Mouse (Mus musculus): ENCODE measurements around the gene Ccdc149. TPM values are rescaled to one million over a fixed set of nuclear protein-coding genes. Genes with fewer than 3 reads are reported as not detected.

Ccdc149 gene
- total RNA-seq, 1 experiment from 2014 or later: not detected

GRCm38 (mm10) chr5:52390381-52390780, 80.9 kb downstream of the Ccdc149 start:
- no peak for ATAC-seq (replicated peaks; ENCODE audit: insufficient number of reproducible peaks, low FRiP score, low TSS enrichment, poor library complexity, severe bottlenecking)

GRCm38 (mm10) chr5:52388092-52388749, 83.1 kb downstream of the Ccdc149 start:
- ATAC-seq (replicated peaks; ENCODE audit: insufficient number of reproducible peaks, low FRiP score, low TSS enrichment, poor library complexity, severe bottlenecking): no peak

GRCm38 (mm10) chr5:52386016-52386415, 85.3 kb downstream of the Ccdc149 start:
- ATAC-seq (replicated peaks; ENCODE audit: insufficient number of reproducible peaks, low FRiP score, low TSS enrichment, poor library complexity, severe bottlenecking): no peak

- no peak for ATAC-seq (replicated peaks; ENCODE audit: insufficient number of reproducible peaks, low FRiP score, low TSS enrichment, poor library complexity, severe bottlenecking)
Observed at GRCm38 (mm10) chr5:52383748-52384147, 87.6 kb downstream of the Ccdc149 start.

- no peak for ATAC-seq (replicated peaks; ENCODE audit: insufficient number of reproducible peaks, low FRiP score, low TSS enrichment, poor library complexity, severe bottlenecking)
Observed at GRCm38 (mm10) chr5:52382837-52383236, 88.5 kb downstream of the Ccdc149 start.

- no peak for ATAC-seq (replicated peaks; ENCODE audit: insufficient number of reproducible peaks, low FRiP score, low TSS enrichment, poor library complexity, severe bottlenecking)
Observed at GRCm38 (mm10) chr5:52375847-52376246, 95.5 kb downstream of the Ccdc149 start.

GRCm38 (mm10) chr5:52370901-52371300, 100.4 kb downstream of the Ccdc149 start:
- ATAC-seq (replicated peaks; ENCODE audit: insufficient number of reproducible peaks, low FRiP score, low TSS enrichment, poor library complexity, severe bottlenecking): no peak

GRCm38 (mm10) chr5:52367866-52368840, 103.2 kb downstream of the Ccdc149 start:
- ATAC-seq (replicated peaks; ENCODE audit: insufficient number of reproducible peaks, low FRiP score, low TSS enrichment, poor library complexity, severe bottlenecking): no peak

- ATAC-seq (replicated peaks; ENCODE audit: insufficient number of reproducible peaks, low FRiP score, low TSS enrichment, poor library complexity, severe bottlenecking): no peak
Observed at GRCm38 (mm10) chr5:52366661-52367060, 104.7 kb downstream of the Ccdc149 start.

GRCm38 (mm10) chr5:52365930-52366329, 105.4 kb downstream of the Ccdc149 start:
- ATAC-seq (replicated peaks; ENCODE audit: insufficient number of reproducible peaks, low FRiP score, low TSS enrichment, poor library complexity, severe bottlenecking): no peak

- no peak for ATAC-seq (replicated peaks; ENCODE audit: insufficient number of reproducible peaks, low FRiP score, low TSS enrichment, poor library complexity, severe bottlenecking)
Observed at GRCm38 (mm10) chr5:52364521-52364920, 106.8 kb downstream of the Ccdc149 start.

GRCm38 (mm10) chr5:52363468-52364150, 107.7 kb downstream of the Ccdc149 start, which contains the start of gene Sod3:
TSS of gene Sod3 (plus strand) at chr5:52363791.
- ATAC-seq (replicated peaks; ENCODE audit: insufficient number of reproducible peaks, low FRiP score, low TSS enrichment, poor library complexity, severe bottlenecking): no peak

- ATAC-seq (replicated peaks; ENCODE audit: insufficient number of reproducible peaks, low FRiP score, low TSS enrichment, poor library complexity, severe bottlenecking): no peak
Observed at GRCm38 (mm10) chr5:52362776-52363467, 108.4 kb downstream of the Ccdc149 start.

GRCm38 (mm10) chr5:52360286-52361049, 110.9 kb downstream of the Ccdc149 start:
- no peak for ATAC-seq (replicated peaks; ENCODE audit: insufficient number of reproducible peaks, low FRiP score, low TSS enrichment, poor library complexity, severe bottlenecking)

- ATAC-seq (replicated peaks; ENCODE audit: insufficient number of reproducible peaks, low FRiP score, low TSS enrichment, poor library complexity, severe bottlenecking): no peak
Observed at GRCm38 (mm10) chr5:52358120-52358519, 113.2 kb downstream of the Ccdc149 start.

GRCm38 (mm10) chr5:52357175-52357754, 114.1 kb downstream of the Ccdc149 start:
- ATAC-seq (replicated peaks; ENCODE audit: insufficient number of reproducible peaks, low FRiP score, low TSS enrichment, poor library complexity, severe bottlenecking): no peak

- no peak for ATAC-seq (replicated peaks; ENCODE audit: insufficient number of reproducible peaks, low FRiP score, low TSS enrichment, poor library complexity, severe bottlenecking)
Observed at GRCm38 (mm10) chr5:52355612-52356011, 115.7 kb downstream of the Ccdc149 start.

GRCm38 (mm10) chr5:52354441-52354840, 116.9 kb downstream of the Ccdc149 start:
- ATAC-seq (replicated peaks; ENCODE audit: insufficient number of reproducible peaks, low FRiP score, low TSS enrichment, poor library complexity, severe bottlenecking): no peak
